Mouse (Mus musculus) naive thymus-derived CD4-positive, alpha-beta T cell, adult 2 months (primary cell): ENCODE measurements around the gene 9530077C05Rik.
"Not testable (repeated sequence)": the region's sequence is repeated elsewhere in the genome, so short reads cannot be mapped to it uniquely, and the experiment has no call there.

Experiments
- DNase-seq: peaks from one replicate; pipeline ENCODE4 v3.0.0-alpha.2; 2011; ENCODE audit warnings: low read depth

9530077C05Rik gene

GRCm38 (mm10) chr9:22411002-22411857 is at the start of gene 9530077C05Rik:
9530077C05Rik (plus strand) TSS chr9:22411513.
- peak; percentile 95 for DNase-seq

- DNase-seq = no peak
Measured at GRCm38 (mm10) chr9:22366221-22366620, 45.1 kb upstream of the 9530077C05Rik start.

DNA sequence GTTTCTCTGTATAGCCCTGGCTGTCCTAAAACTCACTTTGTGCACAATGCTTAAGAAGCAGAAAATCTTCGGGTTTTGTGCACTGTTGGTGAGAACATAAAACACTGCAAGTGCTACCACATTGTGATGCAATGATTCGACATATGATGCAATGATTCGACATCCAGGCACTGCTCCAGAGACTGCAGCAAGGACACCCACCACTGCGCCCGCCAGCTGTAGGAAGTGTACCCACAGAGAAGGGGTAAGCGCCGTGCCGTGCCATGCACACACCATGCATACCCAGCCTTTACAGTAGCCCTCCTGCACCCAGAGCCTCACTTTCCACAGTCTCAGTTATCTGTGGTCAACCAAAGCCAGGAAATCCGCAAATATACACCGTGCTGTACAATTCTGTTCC is 44.7 kb upstream of the 9530077C05Rik start:
- DNase-seq = peak; percentile 22

DNA sequence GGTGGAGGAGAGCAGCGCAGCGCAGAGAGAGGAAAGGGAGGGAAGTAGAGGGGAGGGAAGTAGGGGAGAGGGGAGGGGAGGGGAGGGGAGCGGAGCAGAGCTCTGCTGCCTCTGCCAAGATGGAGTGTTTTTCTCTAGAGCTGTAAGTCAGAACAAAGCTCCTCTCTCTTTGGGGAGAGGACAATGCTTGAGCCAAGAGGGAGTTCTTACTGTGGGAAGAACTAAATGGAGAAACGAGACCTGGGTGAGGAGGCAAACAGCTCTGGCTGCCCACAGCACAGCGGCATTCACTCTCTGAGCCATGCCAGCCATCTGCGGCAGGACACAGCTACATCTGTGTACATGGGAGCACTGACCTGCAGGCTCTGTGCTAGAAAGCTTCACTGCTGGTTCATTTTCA is 43.3 kb upstream of the 9530077C05Rik start:
- DNase-seq = no peak

DNA sequence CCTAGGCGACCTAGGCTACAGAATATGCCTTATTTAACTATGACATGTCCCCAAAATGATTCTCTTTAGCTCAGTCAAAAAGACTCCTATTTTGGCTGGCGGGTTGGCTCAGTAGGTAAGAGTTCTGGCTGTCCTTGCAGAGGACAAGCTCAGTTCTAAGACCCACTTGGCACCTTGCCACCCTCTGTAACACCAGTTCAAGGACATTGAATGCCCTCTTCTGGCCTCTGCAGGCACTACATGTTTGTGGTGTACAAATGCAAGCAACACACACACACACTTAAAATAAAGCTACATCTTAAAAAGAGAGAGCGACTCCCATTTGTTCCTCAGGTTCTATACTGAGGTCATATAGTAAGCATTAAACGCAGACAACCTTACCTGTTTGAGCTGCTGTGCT is 38.6 kb upstream of the 9530077C05Rik start:
- DNase-seq = peak; percentile 26

GRCm38 (mm10) chr9:22376086-22376485 is 35.2 kb upstream of the 9530077C05Rik start:
- no peak for DNase-seq

DNA sequence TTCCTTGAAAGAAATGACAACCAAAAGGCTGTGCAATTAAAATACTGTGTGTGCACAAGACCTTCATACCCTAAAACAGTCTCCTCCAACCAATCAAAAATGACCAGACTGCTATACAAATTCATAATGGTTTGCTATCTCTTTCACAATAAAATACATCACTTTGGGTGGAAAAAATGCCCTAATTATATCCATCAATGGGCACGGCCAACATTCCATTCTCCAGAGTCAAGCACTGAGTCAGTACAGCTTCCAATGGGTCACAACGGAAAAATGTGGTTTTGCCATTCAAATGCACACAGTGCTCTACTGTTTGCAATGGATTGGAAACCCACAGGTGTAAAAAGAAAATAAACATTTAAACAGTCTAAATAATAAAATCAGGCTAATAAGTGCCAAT is 25.4 kb upstream of the 9530077C05Rik start:
- DNase-seq = no peak

DNA sequence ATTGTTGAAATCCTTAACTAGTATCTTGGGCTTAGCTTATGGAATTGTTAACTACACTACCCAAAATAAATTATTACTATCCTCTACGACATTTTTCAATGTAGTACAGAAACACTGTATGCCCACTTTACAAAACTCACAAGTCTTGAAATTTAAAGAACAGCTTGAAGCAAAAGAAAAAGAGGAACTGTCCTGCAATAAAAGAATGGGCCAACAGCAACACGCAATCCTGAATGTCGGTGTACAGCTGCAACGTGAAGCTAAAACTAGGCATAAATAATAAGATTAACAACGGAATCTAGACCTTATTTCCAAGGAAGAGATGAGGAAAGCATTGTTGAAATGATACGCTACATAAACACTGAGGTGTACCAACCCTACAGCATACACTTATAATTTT is 23.4 kb upstream of the 9530077C05Rik start:
- no peak for DNase-seq

GRCm38 (mm10) chr9:22388401-22388980 is 22.8 kb upstream of the 9530077C05Rik start:
- DNase-seq = peak; percentile 45

- DNase-seq = peak; percentile 96
Measured at GRCm38 (mm10) chr9:22389021-22389476, 22.3 kb upstream of the 9530077C05Rik start, which contains the start of gene Anln. Anln (minus strand) TSS chr9:22389188.

GRCm38 (mm10) chr9:22389736-22390245 is 21.5 kb upstream of the 9530077C05Rik start:
- no peak for DNase-seq

DNA sequence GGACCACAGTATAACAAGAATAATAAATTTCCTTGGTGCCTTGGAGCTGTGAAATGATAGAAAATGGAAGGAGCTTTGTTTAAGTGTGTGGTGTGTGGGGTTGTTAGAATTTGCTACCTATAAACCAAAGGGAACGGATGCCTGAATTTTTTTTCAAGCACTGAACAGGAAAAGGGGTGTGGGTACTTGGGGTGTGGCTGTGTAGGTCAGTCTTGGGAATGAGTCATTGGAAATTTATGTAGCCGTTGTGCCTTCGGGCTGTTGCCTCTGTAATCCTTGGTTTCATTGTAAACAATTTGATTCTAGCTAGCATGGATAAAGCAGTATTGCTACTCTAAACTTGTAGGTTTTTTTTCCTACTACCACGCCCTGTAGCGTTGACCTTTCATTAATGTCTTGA is 20.9 kb upstream of the 9530077C05Rik start:
- DNase-seq = no peak

GRCm38 (mm10) chr9:22394725-22395124 is 16.6 kb upstream of the 9530077C05Rik start:
- no peak for DNase-seq

DNA sequence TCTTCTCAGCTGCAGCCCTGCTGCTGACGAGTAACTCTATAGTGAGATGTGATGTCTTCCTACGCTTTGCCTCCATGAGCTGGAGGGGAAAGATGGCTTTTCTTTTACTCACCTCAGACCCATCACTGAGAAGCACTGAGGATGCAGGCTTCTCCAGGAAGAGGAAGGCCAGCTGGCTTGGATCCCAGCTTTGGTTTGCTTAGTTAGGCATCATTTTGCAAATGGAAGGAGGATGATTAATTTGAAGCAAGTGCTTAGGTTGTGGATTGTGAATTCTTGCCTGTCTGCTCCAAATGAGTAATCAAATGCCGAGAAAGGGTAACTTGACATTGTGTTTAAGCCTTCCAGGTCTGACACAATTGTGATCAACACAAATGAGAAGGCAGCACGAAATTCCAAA is 12.3 kb upstream of the 9530077C05Rik start:
- DNase-seq = no peak

- no peak for DNase-seq
Measured at GRCm38 (mm10) chr9:22402001-22402400, 9.3 kb upstream of the 9530077C05Rik start.

DNA sequence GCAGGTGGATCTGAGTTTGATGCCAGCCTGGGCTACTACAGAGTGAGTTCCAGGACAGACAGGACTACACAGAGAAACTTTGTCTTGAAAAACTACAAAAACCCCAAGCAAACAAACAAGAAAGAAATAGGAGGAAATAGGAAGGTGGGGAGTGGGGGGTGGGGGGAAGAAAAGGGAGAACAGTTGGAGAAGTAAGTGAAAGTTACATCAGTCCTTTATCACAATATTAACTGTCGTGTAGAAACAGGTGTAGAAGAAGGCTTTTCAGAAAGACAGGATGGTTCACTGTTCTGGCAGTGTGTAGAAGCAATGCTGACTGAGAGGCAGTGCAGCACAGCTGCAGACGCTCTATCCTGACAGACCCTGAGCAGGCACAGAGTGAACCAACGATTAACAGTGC is 8.3 kb upstream of the 9530077C05Rik start:
- DNase-seq = no peak

GRCm38 (mm10) chr9:22403501-22403900 is 7.8 kb upstream of the 9530077C05Rik start:
- not testable (repeated sequence) for DNase-seq

- no peak for DNase-seq
Measured at GRCm38 (mm10) chr9:22405414-22405813, 5.9 kb upstream of the 9530077C05Rik start.

DNA sequence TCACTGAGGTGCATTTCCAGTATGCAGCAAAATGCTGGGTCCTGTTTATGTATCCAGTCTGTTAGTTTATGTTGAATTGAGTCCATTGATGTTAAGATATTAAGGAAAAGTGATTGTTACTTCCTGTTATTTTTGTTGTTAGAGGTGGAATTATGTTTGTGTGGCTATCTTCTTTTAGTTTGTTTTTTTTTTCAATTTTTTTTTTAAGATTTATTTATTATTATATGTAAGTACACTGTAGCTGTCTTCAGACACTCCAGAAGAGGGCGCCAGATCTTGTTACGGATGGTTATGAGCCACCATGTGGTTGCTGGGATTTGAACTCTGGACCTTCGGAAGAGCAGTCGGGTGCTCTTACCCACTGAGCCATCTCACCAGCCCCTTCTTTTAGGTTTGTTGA is 3.7 kb upstream of the 9530077C05Rik start:
- DNase-seq = not testable (repeated sequence)

DNA sequence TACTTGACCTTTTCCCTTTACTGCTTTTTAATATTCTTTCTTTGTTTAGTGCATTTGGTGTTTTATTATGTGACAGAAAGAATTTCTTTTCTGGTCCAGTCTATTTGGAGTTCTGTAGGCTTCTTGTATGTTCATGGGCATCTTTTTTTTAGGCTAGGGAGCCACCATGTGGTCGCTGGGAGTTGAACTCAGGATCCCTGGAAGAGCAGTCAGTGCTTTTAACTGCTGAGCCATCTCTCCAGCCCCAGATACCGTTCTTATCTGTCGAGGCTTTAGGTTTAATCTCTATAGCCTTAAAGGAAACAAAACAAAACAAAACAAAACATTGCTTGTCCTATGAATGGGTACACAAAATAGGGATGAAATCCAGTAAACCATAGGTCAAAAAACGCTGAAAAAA is 3.0 kb upstream of the 9530077C05Rik start:
- DNase-seq = not testable (repeated sequence)

DNA sequence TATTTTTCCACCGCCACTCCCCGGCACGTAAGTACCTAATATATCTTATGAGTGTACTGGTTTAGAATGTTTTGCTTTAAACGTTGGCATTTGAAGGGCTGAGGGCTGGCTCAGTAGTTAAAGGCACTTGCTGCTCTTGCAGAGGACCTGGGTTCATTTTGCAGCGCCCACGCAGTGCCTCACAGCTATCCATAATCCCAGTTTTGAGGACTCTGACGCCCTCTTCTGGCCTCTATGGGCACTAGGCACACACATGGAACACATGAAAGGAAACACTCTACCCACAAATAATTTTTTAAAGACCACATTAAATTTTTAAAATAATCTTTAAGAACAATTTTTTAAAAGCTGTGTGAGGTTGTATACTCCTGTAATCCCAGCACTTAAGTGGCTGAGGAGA is 1.8 kb upstream of the 9530077C05Rik start:
- no peak for DNase-seq

DNA sequence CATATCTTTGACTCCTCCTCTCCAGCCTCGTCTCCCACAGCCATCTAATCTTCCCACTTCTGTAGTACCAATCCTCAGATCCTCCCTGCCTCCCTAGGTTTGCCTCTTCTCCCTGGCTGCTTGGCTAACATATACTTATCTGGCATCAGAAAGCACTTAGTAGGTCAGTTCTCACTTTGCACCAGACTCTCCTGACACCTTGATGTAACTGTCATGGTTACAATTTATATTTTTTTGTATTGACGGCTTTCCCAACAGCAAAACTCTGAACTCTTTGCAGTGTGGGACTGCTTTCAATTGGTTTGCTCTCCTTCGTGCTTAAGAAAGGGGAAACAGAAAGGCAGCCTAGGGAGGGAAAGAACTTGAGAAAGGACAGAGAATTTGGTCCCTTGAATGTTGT is 4.9 kb downstream of the 9530077C05Rik start:
- no peak for DNase-seq

GRCm38 (mm10) chr9:22417547-22417946 is 6.2 kb downstream of the 9530077C05Rik start:
- no peak for DNase-seq
